Mouse (Mus musculus) hindlimb bud, embryonic 11.5 days (tissue): ENCODE data around the gene Lgr4.

Source experiments
- DNase-seq: peaks from one replicate; pipeline ENCODE4 v3.0.0-alpha.2; 2012; ENCODE audit warnings: low read depth, low spot score; ENCODE audit errors: extremely low spot score

The Lgr4 gene

GRCm38 (mm10) chr2:109921298-109922035 lies 4.0 kb downstream of the Lgr4 start:
- no peak for DNase-seq

- no peak for DNase-seq
Observed at GRCm38 (mm10) chr2:109922306-109922705, 4.9 kb downstream of the Lgr4 start.

- DNase-seq, result no peak
Observed at GRCm38 (mm10) chr2:109923031-109923430, 5.6 kb downstream of the Lgr4 start.

- DNase-seq, result no peak
Observed at GRCm38 (mm10) chr2:109923945-109924344, 6.5 kb downstream of the Lgr4 start.

- no peak for DNase-seq
Observed at GRCm38 (mm10) chr2:109926984-109927383, 9.5 kb downstream of the Lgr4 start.

GRCm38 (mm10) chr2:109927446-109927845 lies 10.0 kb downstream of the Lgr4 start:
- no peak for DNase-seq

- DNase-seq, result no peak
Observed at GRCm38 (mm10) chr2:109927876-109928275, 10.4 kb downstream of the Lgr4 start.

- no peak for DNase-seq
Observed at GRCm38 (mm10) chr2:109928791-109929190, 11.3 kb downstream of the Lgr4 start.

- no peak for DNase-seq
Observed at GRCm38 (mm10) chr2:109929256-109929655, 11.8 kb downstream of the Lgr4 start.

GRCm38 (mm10) chr2:109930366-109930765 lies 12.9 kb downstream of the Lgr4 start:
- no peak for DNase-seq

GRCm38 (mm10) chr2:109930771-109931170 lies 13.3 kb downstream of the Lgr4 start:
- DNase-seq, result no peak

- no peak for DNase-seq
Observed at GRCm38 (mm10) chr2:109931978-109932780, 14.7 kb downstream of the Lgr4 start.

GRCm38 (mm10) chr2:109933151-109933550 lies 15.7 kb downstream of the Lgr4 start:
- no peak for DNase-seq

- DNase-seq, result no peak
Observed at GRCm38 (mm10) chr2:109934086-109934485, 16.6 kb downstream of the Lgr4 start.

- DNase-seq, result no peak
Observed at GRCm38 (mm10) chr2:109935194-109935593, 17.7 kb downstream of the Lgr4 start.

- no peak for DNase-seq
Observed at GRCm38 (mm10) chr2:109935754-109936409, 18.4 kb downstream of the Lgr4 start.

- DNase-seq, result no peak
Observed at GRCm38 (mm10) chr2:109936410-109936755, 18.9 kb downstream of the Lgr4 start.

- no peak for DNase-seq
Observed at GRCm38 (mm10) chr2:109941973-109942444, 24.6 kb downstream of the Lgr4 start.

- DNase-seq, result no peak
Observed at GRCm38 (mm10) chr2:109942810-109943570, 25.5 kb downstream of the Lgr4 start.

- DNase-seq, result no peak
Observed at GRCm38 (mm10) chr2:109944995-109945394, 27.5 kb downstream of the Lgr4 start.

GRCm38 (mm10) chr2:109945532-109945931 lies 28.1 kb downstream of the Lgr4 start:
- DNase-seq, result no peak
